Mouse (Mus musculus) cerebellum, postnatal 10 days (tissue): Measurements from ENCODE around the gene Fat2.

ENCODE experiments used
- DNase-seq, 2 experiments: peaks; one replicate each; pipeline ENCODE4 v3.0.0; 2021; ENCODE audit warnings: mixed read lengths in 2 of 2

Gene Fat2

GRCm38 (mm10) chr11:55329868-55330772 is 6.2 kb downstream of the Fat2 start:
- DNase-seq: peak; percentile 49 to 51

DNA sequence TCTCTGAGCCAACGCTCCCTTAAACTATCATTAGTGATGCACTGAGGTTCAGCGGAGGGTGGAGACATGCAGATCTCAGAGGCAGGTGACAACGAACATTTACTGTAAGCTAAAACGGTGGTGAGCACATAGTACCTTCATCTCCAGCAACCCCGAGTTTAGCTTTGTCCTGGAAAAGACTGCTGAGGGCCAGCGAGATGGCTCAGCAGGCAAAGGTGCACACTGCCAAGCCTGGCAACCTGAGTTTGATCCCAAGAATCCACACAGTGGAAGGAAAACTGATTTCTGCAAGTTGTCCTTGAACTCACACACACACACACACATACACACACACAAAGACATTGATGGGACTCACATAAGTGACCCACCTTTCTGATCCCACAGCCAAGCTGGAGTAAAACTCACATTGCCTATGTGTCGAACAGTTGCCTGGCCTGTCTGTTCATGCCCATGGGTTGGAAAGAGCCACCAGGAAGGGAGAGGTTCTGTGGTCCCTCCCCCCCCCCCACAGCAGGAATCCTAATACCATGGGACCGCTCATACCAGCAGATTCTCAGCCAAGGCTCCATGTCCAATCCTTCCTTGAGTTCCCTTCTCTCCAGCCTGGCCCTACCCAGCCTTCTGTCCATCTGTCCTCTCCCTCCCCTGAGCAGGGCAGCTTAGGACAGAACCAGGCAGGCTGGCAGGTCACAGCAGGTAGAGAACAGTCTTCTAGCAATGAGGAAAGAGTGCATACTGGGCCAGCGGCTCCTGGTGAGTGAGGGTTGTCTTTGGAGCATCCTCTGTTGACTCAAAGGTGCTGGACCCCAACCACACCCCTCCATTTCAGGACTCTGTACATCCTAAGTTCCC is 8.6 kb downstream of the Fat2 start:
- peak in 1 of 2 experiments; percentile 60 for DNase-seq

DNA sequence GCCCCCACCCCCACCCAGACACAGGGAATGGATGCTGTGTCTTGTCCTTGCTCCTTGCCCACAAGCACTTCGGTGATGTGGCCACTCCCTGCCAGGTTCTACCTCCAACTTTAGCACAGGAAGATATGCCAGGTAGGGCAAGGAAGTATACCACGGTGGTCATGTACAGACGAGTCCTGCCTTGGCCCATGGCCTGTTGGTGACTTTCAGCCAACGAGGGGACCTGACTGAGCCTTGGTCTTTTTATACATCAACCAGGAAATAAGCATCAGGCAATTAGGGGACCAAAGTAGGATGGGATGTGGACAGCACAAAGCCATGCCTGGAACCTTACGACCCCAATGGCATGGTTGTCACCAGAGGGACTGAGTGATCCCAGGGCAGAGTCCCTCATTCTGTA is 9.3 kb downstream of the Fat2 start:
- DNase-seq: no peak

DNA sequence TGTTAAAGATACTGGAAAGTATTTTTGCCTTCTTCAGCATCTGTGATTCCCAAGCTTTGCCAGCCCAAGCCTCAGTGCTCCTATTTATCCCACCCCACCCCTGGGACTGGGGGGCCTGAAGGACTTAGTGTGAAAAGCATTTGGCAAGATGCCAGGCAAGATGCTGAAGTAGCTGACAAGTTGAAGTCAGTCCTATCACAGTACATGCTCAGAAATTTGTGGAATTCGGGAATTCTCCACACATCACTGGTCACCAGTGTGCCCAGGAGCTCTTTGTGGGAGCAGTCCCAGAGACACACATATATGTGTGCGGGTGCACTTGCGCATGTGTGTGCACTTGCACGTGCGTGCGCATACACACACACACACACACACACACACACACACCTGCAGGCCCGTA is 10.2 kb downstream of the Fat2 start:
- DNase-seq: peak; percentile 51 to 60

- peak; percentile 94 for DNase-seq
Measured at GRCm38 (mm10) chr11:55323854-55324253, 12.5 kb downstream of the Fat2 start.

- DNase-seq: no peak
Measured at GRCm38 (mm10) chr11:55320990-55321389, 15.4 kb downstream of the Fat2 start.

DNA sequence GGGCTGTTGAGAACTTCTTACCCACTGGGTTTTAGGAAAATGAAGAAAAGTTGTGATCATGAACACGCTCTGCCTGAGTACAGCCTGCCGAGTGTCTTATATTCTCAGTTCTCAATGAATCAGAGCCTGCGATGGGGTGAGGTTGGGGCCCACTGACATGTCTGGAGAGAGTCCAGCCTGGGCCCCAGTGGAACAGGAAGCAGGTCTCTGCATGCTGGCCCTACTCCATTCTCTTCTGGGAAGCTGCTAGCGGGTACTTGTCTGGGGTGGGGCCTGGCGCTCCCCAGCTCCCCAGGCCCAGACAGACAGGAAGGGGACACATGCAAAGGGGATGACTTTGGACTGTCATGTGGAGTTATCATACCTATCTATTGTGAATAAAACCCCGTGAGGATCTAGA is 20.4 kb downstream of the Fat2 start:
- no peak for DNase-seq

DNA sequence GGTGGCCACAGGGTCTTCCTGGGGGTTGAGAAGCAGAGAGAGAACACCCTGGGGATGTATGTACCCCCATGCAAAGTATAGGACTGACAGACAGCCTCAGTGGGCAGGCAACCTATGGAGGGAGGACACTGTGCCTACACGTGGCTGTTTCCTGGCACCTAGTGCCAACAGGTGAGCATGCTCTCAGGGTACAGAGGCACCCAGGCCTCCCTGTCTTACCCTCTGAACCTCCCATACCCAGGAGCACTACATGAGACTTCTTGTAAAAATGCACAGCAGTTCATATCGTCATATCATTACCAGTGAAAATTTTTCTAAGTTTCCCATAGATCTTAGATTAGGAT is 21.7 kb downstream of the Fat2 start:
- DNase-seq: no peak

DNA sequence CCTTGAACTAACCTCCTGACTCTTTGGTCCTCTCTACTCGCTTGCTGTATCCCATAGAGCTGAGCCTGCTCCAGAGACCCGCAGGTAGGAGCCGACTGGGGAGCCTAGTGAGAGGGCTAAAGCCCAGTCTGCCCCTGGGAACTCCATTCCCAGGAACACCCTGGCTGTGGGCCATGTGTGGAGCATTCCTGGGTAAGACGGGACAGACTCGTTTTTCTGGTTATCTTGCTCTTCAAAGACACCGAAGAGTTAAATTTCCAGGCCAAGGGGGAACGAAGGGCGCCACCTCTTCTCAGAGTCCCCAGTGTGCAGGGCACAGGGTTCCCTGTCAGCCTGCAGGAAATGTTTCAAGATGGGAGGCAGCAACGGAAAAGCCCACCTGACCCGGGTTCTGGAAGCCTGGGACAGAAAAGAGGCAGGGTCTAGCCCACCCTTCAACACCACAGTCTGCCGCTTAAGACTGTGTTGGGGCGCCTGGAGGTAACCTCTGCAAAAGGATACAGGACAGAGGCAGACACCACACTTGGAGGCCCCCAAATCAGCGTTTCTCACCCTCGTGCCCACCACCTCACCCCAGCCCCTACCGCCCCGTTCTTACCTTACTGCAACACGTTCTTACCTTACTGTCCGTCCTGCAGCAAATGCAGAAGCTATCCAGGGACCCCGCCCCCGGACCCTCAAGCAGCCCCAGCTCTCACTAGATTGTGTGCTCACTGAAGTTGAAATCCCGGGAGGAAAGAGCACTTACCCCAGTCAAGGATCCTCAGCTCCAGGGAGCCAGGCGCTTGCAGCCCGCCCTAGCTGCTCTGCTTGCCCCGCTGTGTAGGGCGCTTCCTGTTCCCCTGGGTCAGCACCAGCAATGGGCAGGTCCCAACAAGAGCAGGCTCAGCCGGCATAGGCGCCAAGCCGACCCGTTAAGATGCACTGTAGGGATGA is 22.3 kb downstream of the Fat2 start:
- no peak for DNase-seq

- no peak for DNase-seq
Measured at GRCm38 (mm10) chr11:55302350-55302749, 34.0 kb downstream of the Fat2 start.

DNA sequence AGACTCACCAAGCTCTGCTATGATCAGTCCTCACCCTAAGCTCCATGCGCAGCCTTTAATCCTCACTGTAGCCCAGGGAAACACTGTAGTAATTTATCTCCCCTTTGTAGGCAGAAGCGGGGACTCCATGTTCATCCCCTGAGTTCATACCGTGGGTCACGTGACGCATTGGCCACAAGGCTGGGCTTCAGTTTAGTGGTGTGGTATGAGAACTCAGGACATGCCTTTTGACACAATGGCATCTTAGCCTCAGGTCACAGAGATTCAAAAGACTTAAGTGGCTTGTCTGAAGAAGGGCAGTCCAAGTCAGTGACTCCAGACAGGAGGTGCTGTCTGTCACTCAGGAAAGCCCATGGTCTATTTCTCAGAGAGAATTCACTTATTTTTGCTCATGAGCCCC is 43.2 kb downstream of the Fat2 start:
- DNase-seq: no peak

DNA sequence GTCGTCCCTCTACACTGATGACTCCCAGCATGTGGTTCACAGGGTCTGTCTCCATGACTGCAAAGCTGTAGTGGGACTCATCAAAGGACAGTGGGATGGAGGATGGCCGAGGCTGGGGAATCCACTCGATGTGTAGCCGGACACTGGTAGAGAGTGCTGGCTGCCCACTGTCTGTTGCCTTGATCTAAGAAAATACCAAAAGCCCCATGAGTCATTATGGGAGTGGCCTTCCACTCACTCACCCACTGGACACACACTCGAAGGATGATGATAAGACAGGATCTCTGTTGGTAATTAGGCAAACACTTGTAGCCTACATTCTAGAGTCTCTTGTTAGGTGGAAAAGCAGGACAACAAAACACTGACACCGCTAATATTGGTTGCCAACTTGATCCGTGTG is 44.5 kb downstream of the Fat2 start:
- DNase-seq: no peak

DNA sequence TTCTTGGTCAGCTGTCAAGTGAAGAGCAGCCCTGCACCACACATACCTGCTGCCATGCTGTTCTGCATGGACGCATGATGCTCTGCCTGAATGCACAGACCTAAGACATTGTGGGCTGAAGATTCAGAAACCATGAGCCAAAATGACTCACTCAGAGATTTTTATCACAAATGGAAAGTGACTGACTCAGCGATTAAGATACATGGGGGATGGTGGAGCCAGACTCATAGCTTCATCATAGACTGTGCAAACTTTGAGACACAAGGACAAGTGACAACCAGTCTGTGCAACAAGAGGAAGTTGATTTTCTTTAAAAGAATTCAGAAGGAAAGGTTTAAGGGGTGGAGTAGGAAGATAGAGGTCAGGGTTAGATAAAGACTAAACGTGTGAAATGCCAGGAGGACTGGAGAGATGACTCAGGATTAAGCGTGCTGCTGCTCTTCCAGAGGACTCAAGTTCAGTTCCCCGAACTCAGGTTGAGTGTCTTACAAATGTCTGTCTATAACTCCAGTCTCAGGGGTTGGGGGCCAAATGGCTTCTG is 46.4 kb downstream of the Fat2 start:
- DNase-seq: no peak

DNA sequence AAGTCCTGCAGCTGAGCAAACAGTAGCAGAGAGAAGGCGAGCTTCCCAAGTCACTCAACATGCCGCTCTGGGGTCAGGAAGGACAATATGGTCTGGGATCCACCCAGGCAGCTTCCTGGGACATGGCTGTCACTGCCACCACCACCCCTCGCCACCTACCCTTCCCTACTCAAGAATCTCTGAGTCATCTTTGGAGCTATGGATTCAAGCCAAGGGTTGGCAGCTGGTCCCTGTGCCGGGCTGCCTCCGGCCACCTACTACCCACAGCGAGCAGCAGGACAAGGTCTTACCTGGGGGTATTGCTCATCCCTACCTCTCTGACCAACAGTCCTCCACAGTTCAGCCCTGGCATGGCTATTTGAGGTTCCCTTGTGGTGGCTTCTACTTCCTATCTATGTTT is 61.6 kb downstream of the Fat2 start:
- peak; percentile 92 for DNase-seq

GRCm38 (mm10) chr11:55268580-55268979 is 67.8 kb downstream of the Fat2 start:
- no peak for DNase-seq

- peak; percentile 73 to 78 for DNase-seq
Measured at GRCm38 (mm10) chr11:55265647-55266046, 70.7 kb downstream of the Fat2 start.

- DNase-seq: no peak
Measured at GRCm38 (mm10) chr11:55264318-55264717, 72.0 kb downstream of the Fat2 start.

DNA sequence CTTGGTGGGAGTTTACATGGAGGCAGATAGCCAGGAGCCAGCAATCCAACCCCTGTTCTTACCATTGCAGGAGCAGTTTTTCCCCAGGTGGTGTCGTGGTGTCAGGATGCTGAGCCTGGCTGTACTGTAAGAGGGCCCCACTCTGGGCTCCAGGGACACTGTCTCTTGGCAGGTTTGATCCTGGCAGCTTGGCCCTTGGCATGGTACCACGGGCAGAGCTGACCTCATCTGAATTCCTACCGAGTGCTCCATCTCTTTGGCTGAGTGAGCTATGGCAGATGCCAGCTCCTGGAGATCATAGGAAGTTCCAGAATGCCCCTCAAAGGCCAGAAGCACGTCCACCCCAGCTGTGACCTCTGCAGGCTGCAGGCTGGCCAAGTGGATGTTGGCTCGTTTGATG is 74.4 kb downstream of the Fat2 start:
- peak; percentile 96 to 97 for DNase-seq

- peak; percentile 51 to 52 for DNase-seq
Measured at GRCm38 (mm10) chr11:55261105-55261504, 75.3 kb downstream of the Fat2 start.

GRCm38 (mm10) chr11:55253391-55253790 is 83.0 kb downstream of the Fat2 start:
- no peak for DNase-seq

GRCm38 (mm10) chr11:55250527-55250926 is 85.8 kb downstream of the Fat2 start:
- no peak for DNase-seq

DNA sequence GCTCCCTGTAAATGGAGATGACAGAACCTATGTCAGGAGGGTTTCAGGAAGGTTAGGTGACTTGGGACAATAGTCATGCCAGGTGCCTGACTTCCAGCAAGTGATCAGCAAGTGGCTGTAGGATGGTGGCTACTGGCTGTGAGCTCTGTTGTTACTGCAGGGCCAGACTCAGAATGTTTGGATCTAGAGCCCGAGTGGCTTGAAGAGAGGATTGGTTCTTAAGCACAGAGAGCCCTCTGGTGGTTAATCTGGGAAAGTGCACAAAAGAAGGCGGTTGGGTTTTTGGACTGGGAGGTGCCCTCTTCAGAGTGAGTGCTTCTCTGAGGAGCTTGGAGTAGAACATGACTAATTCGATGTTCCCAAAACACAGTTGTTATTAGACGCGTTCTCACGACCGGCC is 95.8 kb downstream of the Fat2 start:
- peak; percentile 75 to 81 for DNase-seq

DNA sequence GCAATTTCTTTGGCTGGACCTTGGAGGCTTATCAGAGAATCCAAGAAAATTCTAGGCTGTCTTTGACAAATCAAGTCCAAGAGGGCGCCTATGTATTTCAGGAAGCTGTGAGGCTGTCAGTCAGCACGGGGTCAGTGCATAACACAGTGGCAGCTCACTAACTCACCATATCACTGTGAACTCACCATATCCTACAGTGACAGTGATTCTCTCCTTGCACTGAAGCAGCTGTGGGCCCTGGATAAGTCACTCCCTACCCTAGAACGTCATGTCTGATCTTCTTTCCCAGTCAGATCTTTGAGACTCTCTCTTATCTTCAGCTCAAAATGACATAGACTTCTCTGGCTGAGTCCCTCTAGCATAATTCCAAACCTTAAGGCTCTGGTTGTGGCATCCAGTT is 96.9 kb downstream of the Fat2 start:
- DNase-seq: no peak
